Mouse (Mus musculus) liver, adult 2 months (tissue): ENCODE data around the gene Rpl4.

Experiments used
- CTCF ChIP-seq: fragments of 200-500 bp; IDR thresholded peaks from 2 replicates; pipeline ENCODE4 v1.5.1; 2011; ENCODE audit warnings: low read depth, low read length, control low read depth
- POLR2A ChIP-seq: fragments of 200-500 bp; IDR thresholded peaks from 2 replicates; pipeline ENCODE4 v1.6.1; 2011; ENCODE audit warnings: low read length, control low read depth; ENCODE audit not compliant: insufficient read depth; ENCODE audit errors: extremely low read depth

- TF ChIP-seq POLR2A (no peak), CTCF (no peak)
Observed at GRCm38 (mm10) chr9:64193879-64194278, 20.7 kb downstream of the Rpl4 start.
